Mouse (Mus musculus): ENCODE data around the gene Pfdn4. TPM values are rescaled to one million over a fixed set of nuclear protein-coding genes. Genes with fewer than 3 reads are reported as not detected.

The Pfdn4 gene
- total and polyA plus RNA-seq, 2 experiments from 2014 or later: 94.1 to 157 TPM

- no peak for ATAC-seq (ENCODE audit: low FRiP score)
- no peak for DNase-seq (ENCODE audit: low spot score)
- TF ChIP-seq CTCF (IDR thresholded peaks at IDR 0.05): no peak
Observed at GRCm38 (mm10) chr2:170547526-170547925, 51.3 kb downstream of the Pfdn4 start.

GRCm38 (mm10) chr2:170548046-170548445, 51.8 kb downstream of the Pfdn4 start:
- no peaks in the 10 kb centered on the region for H3K9me3 ChIP-seq (ENCODE audit: low read length)
- no peaks in the 10 kb centered on the region for H3K36me3 ChIP-seq (ENCODE audit: insufficient read depth, low read length)
- H3K9ac ChIP-seq (replicated peaks; ENCODE audit: low read length, poor library complexity, severe bottlenecking): no peak overlapping the region
- ATAC-seq (ENCODE audit: low FRiP score): no peak
- 52% methylated on average over 4 of the region's 4 CpGs for WGBS
- no peaks in the 10 kb centered on the region for H3K27me3 ChIP-seq (ENCODE audit: insufficient read depth, low read length)
- H3K4me2 ChIP-seq (ENCODE audit: low read depth, low read length, poor library complexity, severe bottlenecking): no peak overlapping the region
- TF ChIP-seq CTCF (IDR thresholded peaks at IDR 0.05): no peak
- DNase-seq (ENCODE audit: low spot score): no peak
- no peaks in the 10 kb centered on the region for H3K4me1 ChIP-seq (ENCODE audit: insufficient read depth, low read length)
- no peak overlapping the region for H3K27ac ChIP-seq (ENCODE audit: low read depth, low read length)
- no peak overlapping the region for H3K4me3 ChIP-seq (ENCODE audit: low read depth, low read length)

More at GRCm38 (mm10) chr2:170547526-170547925, 51.3 kb downstream of the Pfdn4 start:
- Histone ChIP-seq H3K27ac (ENCODE audit: low read depth, low read length) (no peak overlapping the region), H3K4me3 (ENCODE audit: low read depth, low read length) (no peak overlapping the region), H3K9me3 (ENCODE audit: low read length) (no peaks in the 10 kb centered on the region), H3K9ac (replicated peaks; ENCODE audit: low read length, poor library complexity, severe bottlenecking) (no peak overlapping the region), H3K27me3 (ENCODE audit: insufficient read depth, low read length) (no peaks in the 10 kb centered on the region), H3K4me1 (ENCODE audit: insufficient read depth, low read length) (no peaks in the 10 kb centered on the region), H3K36me3 (ENCODE audit: insufficient read depth, low read length) (no peaks in the 10 kb centered on the region), H3K4me2 (ENCODE audit: low read depth, low read length, poor library complexity, severe bottlenecking) (no peak overlapping the region)
- 44% methylated on average over 6 of the region's 6 CpGs for WGBS

GRCm38 (mm10) chr2:170549146-170549545, 52.9 kb downstream of the Pfdn4 start:
- Histone ChIP-seq H3K27me3 (ENCODE audit: insufficient read depth, low read length) (no peaks in the 10 kb centered on the region), H3K4me2 (ENCODE audit: low read depth, low read length, poor library complexity, severe bottlenecking) (no peak overlapping the region), H3K36me3 (ENCODE audit: insufficient read depth, low read length) (no peaks in the 10 kb centered on the region), H3K9me3 (ENCODE audit: low read length) (no peaks in the 10 kb centered on the region), H3K9ac (replicated peaks; ENCODE audit: low read length, poor library complexity, severe bottlenecking) (no peak overlapping the region), H3K27ac (ENCODE audit: low read depth, low read length) (no peak overlapping the region), H3K4me1 (ENCODE audit: insufficient read depth, low read length) (no peaks in the 10 kb centered on the region), H3K4me3 (ENCODE audit: low read depth, low read length) (no peak overlapping the region)
- 75% methylated on average over 2 of the region's 2 CpGs for WGBS
- no peak for DNase-seq (ENCODE audit: low spot score)
- no peak for ATAC-seq (ENCODE audit: low FRiP score)
- no peak for TF ChIP-seq CTCF (IDR thresholded peaks at IDR 0.05)

- H3K27me3 ChIP-seq (ENCODE audit: insufficient read depth, low read length): no peaks in the 10 kb centered on the region
- no peak for TF ChIP-seq CTCF (IDR thresholded peaks at IDR 0.05)
- no peaks in the 10 kb centered on the region for H3K36me3 ChIP-seq (ENCODE audit: insufficient read depth, low read length)
- no peaks in the 10 kb centered on the region for H3K9me3 ChIP-seq (ENCODE audit: low read length)
- H3K9ac ChIP-seq (replicated peaks; ENCODE audit: low read length, poor library complexity, severe bottlenecking): no peak overlapping the region
- H3K4me3 ChIP-seq (ENCODE audit: low read depth, low read length): no peak overlapping the region
- DNase-seq (ENCODE audit: low spot score) (peak; percentile 96), ATAC-seq (ENCODE audit: low FRiP score) (no peak)
- H3K27ac ChIP-seq (ENCODE audit: low read depth, low read length): no peak overlapping the region
- WGBS: 29% methylated on average over 5 of the region's 5 CpGs
- no peak overlapping the region for H3K4me2 ChIP-seq (ENCODE audit: low read depth, low read length, poor library complexity, severe bottlenecking)
- H3K4me1 ChIP-seq (ENCODE audit: insufficient read depth, low read length): no peaks in the 10 kb centered on the region
Observed at GRCm38 (mm10) chr2:170550240-170550639, 54.0 kb downstream of the Pfdn4 start.

- no peak for DNase-seq (ENCODE audit: low spot score)
Observed at GRCm38 (mm10) chr2:170552088-170552487, 55.9 kb downstream of the Pfdn4 start.

GRCm38 (mm10) chr2:170563956-170564855, 68.0 kb downstream of the Pfdn4 start:
- no peak overlapping the region for H3K4me2 ChIP-seq (ENCODE audit: low read depth, low read length, poor library complexity, severe bottlenecking)
- no peaks in the 10 kb centered on the region for H3K4me1 ChIP-seq (ENCODE audit: insufficient read depth, low read length)
- H3K9me3 ChIP-seq (ENCODE audit: low read length): no peaks in the 10 kb centered on the region
- no peak for TF ChIP-seq CTCF (IDR thresholded peaks at IDR 0.05)
- H3K4me3 ChIP-seq (ENCODE audit: low read depth, low read length): no peak overlapping the region
- DNase-seq (ENCODE audit: low spot score): peak; percentile 36
- H3K27me3 ChIP-seq (ENCODE audit: insufficient read depth, low read length): no peaks in the 10 kb centered on the region
- WGBS: 81% methylated on average over 15 of the region's 15 CpGs
- no peaks in the 10 kb centered on the region for H3K36me3 ChIP-seq (ENCODE audit: insufficient read depth, low read length)
- no peak overlapping the region for H3K27ac ChIP-seq (ENCODE audit: low read depth, low read length)
- no peak for ATAC-seq (ENCODE audit: low FRiP score)
- H3K9ac ChIP-seq (replicated peaks; ENCODE audit: low read length, poor library complexity, severe bottlenecking): no peak overlapping the region

More at GRCm38 (mm10) chr2:170552088-170552487, 55.9 kb downstream of the Pfdn4 start:
- Histone ChIP-seq H3K9me3 (ENCODE audit: low read length) (no peaks in the 10 kb centered on the region), H3K36me3 (ENCODE audit: insufficient read depth, low read length) (no peaks in the 10 kb centered on the region), H3K9ac (replicated peaks; ENCODE audit: low read length, poor library complexity, severe bottlenecking) (no peak overlapping the region), H3K4me2 (ENCODE audit: low read depth, low read length, poor library complexity, severe bottlenecking) (no peak overlapping the region), H3K27ac (ENCODE audit: low read depth, low read length) (no peak overlapping the region), H3K4me3 (ENCODE audit: low read depth, low read length) (no peak overlapping the region), H3K27me3 (ENCODE audit: insufficient read depth, low read length) (no peaks in the 10 kb centered on the region), H3K4me1 (ENCODE audit: insufficient read depth, low read length) (no peaks in the 10 kb centered on the region)
- ATAC-seq (ENCODE audit: low FRiP score): no peak
- TF ChIP-seq CTCF (IDR thresholded peaks at IDR 0.05): no peak
- 76% methylated on average over 7 of the region's 7 CpGs for WGBS
